Mouse (Mus musculus): ENCODE measurements around the gene Plrg1.

Plrg1 gene

DNA sequence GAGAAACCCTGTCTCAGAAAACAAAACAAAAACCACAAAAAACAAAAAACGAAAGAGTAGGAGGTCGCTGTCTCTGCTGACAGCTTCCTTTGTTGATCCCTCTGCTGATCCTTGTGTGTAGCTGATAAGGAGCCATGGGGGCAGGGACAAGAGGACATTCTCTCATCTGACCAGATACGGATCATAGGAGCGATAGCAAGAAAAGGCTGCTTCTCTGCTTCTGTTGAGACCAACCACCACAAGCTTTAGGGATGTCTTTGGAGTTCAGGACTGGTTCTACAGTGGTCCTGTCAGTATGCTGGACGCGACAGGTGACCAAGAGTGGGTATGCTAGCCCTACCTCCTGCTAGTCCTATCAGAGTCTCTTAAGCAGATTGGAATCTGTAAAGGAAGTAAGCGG is 2.2 kb upstream of the Plrg1 start:
- no peak for DNase-seq

DNA sequence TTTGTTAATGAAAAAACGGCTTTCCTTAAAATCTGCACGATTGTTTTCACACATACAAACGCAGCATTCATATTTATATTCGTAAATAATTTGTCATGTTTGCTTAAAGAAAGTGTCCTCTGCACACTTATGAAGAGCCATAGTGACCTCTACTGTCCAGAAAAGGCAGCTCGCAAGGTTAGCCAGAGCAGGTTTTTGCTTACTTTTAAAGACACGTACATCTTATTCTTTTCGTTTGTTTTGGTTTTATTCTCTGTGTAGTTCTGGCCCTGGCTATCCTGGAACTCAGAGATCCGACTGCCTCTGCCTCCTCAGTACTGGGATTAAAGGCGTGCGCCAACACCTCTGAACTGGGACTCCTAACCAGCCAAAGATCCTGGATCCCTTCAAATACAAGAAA is 1.6 kb upstream of the Plrg1 start:
- DNase-seq, result peak; percentile 48

DNA sequence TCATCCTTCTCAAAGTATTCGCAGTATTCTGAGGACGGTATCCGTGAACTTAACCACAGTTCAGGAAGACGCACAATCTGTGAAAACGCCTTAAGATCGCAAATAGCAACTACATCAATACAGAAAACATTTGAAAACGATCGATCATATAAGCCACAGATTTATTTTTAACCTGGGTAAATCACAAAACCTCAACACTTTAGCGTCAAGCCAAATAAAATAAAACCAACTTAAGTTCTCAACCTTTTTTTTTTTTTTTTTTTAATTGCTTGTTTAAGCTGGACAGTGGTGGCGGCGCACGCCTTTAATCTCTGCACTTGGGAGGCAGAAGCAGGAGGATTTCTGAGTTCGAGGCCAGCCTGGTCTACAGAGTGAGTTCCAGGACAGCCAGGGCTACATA is 563 bp upstream of the Plrg1 start:
- DNase-seq, result no peak

DNA sequence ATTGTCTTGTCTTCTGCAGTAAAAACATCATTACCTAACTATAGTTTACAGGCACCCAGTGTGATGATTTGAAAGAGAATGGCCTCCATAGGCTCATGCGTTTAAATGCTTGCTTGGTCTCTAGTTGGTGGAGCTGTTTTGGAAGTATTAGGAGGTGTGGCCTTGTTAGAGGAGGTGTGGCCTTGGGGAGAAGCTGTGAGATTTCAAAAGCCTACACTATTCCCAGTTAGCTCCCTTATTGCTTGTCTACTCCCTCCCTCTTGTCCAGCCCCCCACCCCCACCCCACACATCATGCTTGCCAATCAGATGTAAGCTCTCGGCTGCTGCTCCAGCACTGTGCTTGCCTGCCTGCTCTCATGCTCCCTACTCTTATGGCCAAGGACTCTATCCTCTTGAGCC is 1.7 kb downstream of the Plrg1 start:
- no peak for DNase-seq

DNA sequence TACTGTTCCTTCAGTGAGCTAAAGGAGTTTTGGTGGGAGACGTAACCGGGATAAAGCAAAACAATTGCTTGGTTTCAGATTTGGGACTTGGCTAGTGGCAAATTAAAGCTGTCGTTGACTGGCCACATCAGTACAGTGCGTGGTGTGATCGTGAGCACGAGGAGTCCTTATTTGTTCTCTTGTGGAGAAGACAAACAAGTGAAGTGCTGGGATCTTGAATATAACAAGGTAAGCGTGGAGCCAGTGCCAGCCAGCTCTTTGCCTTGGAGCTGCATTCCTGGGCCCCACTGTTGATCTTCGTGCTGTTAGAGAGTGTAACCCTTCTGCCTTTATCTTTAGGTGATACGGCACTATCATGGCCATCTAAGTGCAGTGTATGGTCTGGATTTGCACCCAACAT is 12.6 kb downstream of the Plrg1 start:
- no peak for DNase-seq

DNA sequence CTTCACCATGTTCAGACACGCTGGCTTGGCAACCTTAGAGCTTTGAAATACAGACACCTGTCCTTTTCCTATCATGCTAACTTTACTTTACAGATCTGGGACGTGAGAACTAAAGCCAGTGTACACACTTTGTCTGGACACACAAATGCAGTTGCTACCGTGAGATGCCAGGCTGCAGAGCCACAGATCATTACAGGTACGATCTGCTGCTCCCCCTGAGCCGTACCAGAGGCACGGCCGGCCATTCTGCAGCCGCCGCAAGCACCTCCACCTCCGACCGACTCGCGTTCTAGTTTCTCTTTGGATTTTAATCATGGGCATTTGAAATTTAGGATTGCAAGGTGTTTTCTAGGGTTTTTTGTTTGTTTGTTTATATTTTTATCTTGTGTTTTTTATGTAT is 13.5 kb downstream of the Plrg1 start:
- no peak for DNase-seq

DNA sequence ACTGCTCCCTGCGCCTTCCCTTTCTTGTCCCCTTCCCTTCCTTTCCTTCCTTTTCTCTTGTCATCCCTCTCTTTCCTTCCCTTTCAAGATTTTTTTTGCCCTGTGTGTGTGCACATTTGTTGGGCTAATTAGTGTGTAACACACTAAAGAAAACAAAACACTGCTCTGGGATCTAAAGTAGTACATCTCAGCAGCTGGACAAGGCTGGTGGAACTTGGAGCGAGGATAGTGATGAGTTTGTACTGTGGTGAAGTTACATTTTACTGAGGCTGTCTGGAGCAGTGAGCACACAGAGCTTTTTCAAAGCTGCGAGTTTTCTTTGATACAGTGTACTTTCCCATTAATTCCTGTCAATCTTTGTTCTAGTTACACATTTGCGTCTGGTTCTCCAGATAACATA is 14.9 kb downstream of the Plrg1 start:
- DNase-seq, result no peak

DNA sequence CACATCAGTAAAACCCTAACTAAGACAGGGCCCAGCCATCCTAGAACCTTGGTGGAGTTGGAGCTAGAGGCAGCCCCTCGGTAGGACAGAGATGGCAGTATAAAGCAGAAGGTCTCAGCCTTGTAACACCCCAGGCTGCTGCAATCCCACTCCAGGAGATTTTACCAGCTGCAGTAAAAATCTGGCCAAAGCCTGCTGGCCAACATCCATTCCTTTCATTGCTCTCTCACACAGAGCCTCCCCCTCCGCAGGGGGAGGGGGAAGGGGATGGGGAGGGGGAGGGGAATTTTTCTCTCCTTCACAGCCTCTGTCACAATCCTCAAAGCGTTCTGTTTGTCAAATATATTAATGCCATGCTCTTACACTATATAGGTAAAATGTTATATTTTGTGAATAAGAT is 21.2 kb downstream of the Plrg1 start:
- no peak for DNase-seq

DNA sequence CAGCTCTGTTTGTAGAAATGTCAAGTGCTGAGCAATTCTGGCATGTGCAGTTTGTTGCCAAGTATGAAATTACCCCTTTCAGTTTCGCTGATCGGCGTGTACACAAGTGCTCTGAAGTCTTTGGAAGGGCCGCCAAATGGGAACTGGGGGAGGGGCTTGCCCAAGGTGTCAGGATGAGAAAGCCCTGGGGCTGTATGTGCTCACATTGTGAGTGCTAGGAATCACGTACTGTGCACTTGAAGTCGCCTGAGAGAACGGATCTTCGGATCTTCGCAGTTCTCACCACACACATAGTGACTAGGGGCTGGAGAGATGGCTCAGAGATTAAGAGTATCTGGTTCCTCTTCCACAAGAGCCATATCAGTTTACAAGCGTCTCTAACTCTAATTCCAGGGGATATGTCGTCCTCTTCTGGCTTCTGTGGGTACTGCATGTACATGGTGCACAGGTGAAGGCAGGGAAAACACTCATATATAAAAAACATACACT is 25.3 kb downstream of the Plrg1 start:
- DNase-seq, result peak; percentile 62

DNA sequence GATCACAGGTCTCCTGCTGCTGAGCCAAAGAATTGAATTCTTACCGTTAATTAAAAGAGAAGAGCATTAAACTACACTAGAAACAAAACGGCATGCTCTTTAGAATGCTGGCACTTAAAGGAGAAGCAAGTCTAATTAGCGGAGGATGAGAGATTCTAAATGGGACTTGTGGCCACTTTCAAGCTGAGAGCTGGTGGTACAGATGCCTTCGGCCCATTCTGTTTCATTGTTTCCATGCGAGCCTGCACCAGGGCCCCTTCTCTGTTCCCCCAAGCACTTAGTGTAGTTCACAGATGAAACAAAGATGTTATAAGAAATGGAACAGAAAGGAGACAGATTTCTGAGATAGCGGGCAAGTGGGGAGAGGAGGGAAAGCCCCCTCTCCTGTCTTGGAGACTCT is 42.3 kb downstream of the Plrg1 start:
- no peak for DNase-seq

DNA sequence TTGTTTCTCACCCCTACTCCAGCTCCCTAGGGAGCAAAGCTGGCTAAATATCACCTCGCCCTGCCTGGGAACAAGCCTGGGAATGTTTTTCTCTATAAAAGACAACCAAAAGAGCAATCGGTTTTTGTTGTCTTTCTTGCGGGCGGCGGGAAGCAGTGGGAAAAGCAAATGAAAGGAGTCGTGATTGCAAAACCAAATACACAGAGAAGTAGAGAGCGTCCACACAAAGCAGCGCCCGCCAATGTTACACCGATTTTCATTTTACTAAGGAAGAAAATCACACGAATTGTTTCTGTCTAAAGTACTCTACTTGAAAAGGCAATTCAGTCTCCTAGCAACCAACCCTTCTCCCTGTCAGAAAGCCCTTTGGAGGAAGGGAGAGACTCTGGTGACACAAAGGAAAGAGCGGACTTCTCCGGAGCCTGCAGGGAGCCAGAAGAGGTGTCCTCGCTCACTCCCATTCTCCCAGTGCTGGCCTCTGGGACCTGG is 43.3 kb downstream of the Plrg1 start:
- no peak for DNase-seq

DNA sequence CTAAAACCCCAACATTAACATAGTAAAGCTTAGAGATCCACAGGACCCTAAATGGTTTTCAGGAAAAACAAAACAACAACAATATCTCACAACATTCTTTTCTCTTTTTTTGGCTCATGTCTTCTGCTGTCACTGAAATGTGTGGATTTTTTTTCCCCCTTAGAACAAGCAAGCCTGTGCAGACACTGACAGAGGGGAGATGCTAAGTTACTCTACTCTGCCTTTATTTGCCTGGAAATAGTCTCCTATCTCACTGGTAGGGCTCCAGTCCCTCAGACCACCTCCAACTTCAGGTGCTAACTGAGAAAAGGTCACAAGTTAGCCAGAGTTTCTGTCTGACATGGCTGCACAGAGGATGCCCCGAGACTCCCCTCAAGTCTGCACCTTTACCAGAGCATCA is 43.8 kb downstream of the Plrg1 start:
- no peak for DNase-seq

DNA sequence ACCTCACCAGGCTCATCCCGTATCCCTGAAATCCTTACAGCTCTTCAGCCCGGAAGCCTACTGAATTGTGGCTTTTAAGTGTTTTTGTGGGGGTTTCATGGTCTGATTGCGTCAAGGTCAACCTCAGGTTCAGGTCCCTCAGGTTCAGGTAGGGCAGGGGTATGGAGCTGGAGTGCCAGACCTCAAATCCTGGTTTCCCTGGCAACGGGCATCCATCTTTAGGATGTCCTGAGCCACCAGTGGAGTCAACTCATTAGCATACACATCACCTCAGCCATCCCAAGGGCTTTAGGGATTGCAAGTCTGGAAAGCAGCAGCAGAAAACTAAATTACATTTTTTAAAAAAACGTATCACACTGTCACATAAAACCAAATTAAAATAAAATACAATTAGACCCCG is 44.3 kb downstream of the Plrg1 start:
- DNase-seq, result no peak

DNA sequence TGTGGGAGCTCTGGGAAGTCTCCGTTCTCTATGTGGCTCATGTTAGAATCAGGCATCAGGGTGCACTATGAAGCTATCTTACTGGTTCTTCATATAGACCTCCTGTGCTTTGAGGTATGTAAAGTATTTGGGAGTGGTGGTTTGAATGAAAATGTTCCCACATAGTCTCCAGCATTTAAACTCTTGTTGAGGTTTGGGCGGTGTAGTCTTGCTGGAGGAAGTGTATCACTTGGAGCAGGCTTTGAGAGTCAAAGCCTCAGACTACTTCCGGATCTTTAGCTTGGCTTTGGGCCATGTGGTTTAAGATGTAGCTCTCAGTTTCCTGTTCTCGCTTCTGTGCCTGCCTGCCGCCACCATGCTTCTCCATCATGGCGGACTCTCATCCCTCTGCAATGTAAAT is 47.0 kb downstream of the Plrg1 start:
- DNase-seq, result no peak

DNA sequence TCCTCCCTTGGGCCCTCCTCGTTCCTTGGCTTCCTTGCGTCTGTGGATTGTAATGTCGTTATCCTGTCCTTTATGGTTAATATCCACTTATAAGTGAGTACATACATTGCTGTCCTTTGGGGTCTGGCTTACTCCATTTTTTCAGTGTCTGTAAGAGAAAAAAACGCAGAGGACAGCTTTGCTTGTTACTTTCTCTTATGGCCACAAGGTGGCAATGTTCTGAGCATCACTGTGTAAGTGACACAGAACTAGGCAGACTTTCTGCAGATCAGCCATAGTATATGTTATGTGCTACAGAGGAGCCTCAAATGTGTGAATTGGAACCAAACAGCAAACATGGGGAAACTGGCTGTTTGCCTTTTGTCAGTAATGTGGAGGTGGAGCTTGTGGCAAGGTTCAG is 54.8 kb downstream of the Plrg1 start:
- DNase-seq, result peak; percentile 31

DNA sequence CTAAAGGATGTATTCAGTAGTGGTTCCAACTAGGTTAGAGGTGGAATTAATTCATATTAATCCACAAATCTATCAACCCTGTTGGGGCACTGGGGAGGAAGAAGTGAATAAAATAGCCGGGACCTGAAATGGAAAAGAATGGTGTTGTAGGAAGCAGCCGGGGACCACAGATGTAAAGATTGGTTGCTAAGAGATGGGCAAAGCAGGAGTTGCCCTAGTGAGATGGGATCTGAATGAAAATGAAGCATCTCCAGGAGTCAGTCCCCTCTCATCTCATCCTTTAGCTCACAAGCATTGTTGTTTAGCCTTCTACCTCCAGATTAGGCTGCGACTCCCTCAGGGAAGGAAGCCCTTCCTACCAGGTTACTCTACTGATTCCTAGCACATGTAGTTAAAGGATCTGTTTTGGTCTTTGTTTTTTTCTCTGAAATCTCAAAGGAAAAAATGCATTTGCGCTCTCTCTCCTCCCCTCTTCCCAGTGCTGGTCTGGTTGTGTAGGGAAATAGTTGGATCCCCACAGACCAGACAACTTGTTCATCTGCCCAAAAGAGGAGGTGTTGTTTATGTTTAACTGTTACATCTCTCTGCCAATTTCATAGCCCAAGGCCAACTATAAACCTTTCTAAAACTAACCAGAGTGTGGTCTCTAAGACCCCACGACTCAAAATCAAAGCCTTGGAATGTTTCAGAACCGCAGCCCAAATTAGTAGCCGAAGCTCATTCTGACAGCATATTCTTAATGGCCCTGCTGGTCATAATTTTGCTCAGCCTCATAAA is 56.4 kb downstream of the Plrg1 start:
- DNase-seq, result no peak

DNA sequence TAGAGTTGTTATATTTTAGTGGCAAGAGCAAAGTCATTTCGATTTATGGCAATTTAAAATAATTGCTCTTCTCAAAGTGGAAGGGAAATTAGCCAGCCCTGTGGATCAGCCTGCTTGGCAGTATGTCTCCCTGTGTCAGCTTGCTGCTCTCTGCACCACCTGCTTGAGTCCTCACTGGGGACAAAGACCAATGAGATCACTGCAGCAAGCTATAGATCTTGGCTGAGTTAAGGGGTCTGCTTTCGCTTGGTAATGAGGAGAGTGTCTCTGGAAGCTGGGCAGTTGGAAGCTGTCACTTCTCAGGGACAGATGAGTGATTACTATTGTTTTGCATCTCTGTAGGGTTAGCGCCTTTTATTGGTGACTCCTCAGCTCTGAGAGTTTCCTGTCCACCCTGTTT is 57.5 kb downstream of the Plrg1 start:
- DNase-seq, result no peak

DNA sequence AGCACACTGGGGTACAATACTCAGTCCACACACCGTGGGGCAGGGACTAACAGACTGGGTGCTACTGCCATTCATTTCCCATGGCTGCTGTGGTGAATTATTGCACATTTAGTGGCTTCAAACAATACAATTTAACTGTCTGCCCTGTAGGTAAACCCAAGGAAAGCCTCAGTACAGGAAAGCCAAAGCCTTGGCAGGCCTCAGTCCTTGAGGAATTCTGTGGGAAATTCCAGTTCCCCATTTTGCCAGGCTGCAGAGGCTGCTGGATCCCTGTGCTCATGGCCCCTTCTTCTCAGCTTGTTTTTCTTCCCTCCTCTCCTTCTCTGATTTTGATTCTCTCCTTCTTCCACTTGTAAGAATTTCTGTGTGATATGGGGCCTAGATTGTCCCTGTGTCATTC is 59.6 kb downstream of the Plrg1 start:
- DNase-seq, result no peak

DNA sequence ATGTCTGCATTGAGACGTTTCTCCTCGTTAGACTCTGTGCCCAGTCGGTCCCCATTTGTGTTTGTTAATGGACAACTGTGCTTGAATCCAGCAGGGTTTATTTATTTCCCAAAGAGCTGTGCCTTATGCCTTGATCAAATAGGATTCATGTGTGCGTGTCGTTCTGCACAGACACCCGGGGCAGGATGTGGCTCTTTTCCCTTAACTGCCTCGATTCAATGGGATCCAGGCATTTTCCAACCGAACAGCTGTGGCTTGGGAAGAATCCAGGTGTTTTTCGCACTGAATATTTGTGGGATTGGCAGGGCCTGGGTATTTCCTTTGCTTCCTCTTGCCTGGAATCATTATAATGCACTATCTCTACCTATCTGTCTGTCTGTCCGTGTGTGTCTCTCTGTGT is 62.3 kb downstream of the Plrg1 start:
- no peak for DNase-seq
